Mouse (Mus musculus): Measurements from ENCODE around the gene Fmnl3. TPM values are rescaled to one million over a fixed set of nuclear protein-coding genes. Genes with fewer than 3 reads are reported as not detected.
A peak's percentile ranks its signal among the peaks of the same experiment; 100 is the strongest.

The Fmnl3 gene
- total and polyA plus RNA-seq, 3 experiments: 24.2 to 49.3 (median 28.6) TPM

DNA sequence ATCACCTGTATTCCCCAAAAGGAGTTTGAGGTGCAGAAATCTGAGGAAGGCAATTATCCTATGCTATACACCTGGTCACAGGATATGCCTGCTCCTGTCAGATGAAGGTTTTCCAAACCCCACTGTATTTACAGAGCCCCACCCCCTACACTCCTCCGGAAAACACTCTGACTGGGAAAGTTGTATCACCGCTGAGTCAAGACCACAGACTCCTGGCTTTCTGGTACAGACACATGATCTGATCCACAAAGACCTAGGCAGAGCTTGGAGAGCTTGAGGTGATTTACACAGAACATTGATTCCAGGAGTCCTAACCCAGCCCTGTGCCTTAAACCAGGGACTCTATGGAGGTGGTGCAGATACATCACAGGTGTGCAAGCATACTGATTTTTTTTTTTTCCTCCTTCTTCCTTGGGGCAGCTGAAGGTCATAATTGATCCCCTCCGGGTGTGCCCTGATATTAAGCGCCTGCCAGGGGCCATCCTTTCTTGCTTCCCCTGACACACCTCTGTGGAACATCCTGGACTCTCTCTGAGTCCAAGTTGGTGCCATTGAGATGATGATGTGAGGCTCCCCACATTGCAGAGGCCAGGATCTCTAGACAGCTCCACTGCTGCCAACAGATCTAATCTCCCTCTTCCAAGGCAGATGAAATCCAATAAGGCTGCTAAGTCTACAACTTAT is 1.6 kb downstream of the Fmnl3 start:
- peak overlapping the region; percentile 59 to 84 (median 77) for H3K4me3 ChIP-seq (replicated peaks in 1 of 3; ENCODE audit: low read depth in 2 of 3, low read length in 2 of 3, poor library complexity in 1 of 3)
- DNase-seq (ENCODE audit: extremely low read depth): no peak
- H3K79me2 ChIP-seq (replicated peaks; ENCODE audit: control insufficient read depth, extremely low read depth, insufficient read depth, poor library complexity, severe bottlenecking): peaks cover 35% of the 10 kb centered on the region
- in situ Hi-C loops (cut with MboI; ENCODE audit: low pct_ligation_motif_present, low pct_unique_long_range_greater_than_20kb, low sequenced_read_pairs) (loop anchor here (5.0 kb wide), 1 partner anchor 36 kb away; no protein-coding TSS in a partner anchor), dilution Hi-C loops (cut with MboI; ENCODE audit: extremely low pct_ligation_motif_present, extremely low pct_unique_long_range_greater_than_20kb, low sequenced_read_pairs) (no loop called here)
- peak overlapping the region; percentile 93 for H3K9ac ChIP-seq (ENCODE audit: insufficient read depth, low read depth)
- TF ChIP-seq CHD1 (IDR thresholded peaks at IDR 0.05; ENCODE audit: low read depth, low read length): no peak
- TF ChIP-seq SIN3A (IDR thresholded peaks at IDR 0.05; ENCODE audit: low read length): 0 out of 2 replicates have a peak, but pooled peaks have one; percentile 39
- no peak for TF ChIP-seq JUN (IDR thresholded peaks at IDR 0.05; ENCODE audit: insufficient read depth, low read depth, low read length)
- no peak for TF ChIP-seq RCOR1 (conservative IDR thresholded peaks at IDR 0.05; ENCODE audit: low read depth, low read length)
- no peak for TF ChIP-seq BHLHE40 (IDR thresholded peaks at IDR 0.05; ENCODE audit: low read depth, low read length)
- no peak for TF ChIP-seq MYC (IDR thresholded peaks at IDR 0.05; ENCODE audit: low read depth, low read length)
- TF ChIP-seq EP300 (IDR thresholded peaks at IDR 0.05; ENCODE audit: low read length): no peak
- no peaks in the 10 kb centered on the region for H3K9me3 ChIP-seq (replicated peaks; ENCODE audit: low read length)
- H3K36me3 ChIP-seq (replicated peaks in 1 of 2; ENCODE audit: control insufficient read depth in 1 of 2, insufficient read depth in 1 of 2, low read length in 1 of 2): peaks cover 0 to 2% of the 10 kb centered on the region in 2 experiments
- no peak overlapping the region for H3K27ac ChIP-seq (ENCODE audit: insufficient read depth, low read depth)
- peaks cover 3 to 53% of the 10 kb centered on the region in 2 experiments; a peak in 3 of 4 replicates for H3K4me1 ChIP-seq (ENCODE audit: control insufficient read depth in 1 of 2, insufficient read depth in 2 of 2)
- H3K27me3 ChIP-seq (replicated peaks): peaks cover 8% of the 10 kb centered on the region
- peak overlapping the region; percentile 83 for H3K4me2 ChIP-seq (ENCODE audit: insufficient read depth, low read depth, poor library complexity, severe bottlenecking)

DNA sequence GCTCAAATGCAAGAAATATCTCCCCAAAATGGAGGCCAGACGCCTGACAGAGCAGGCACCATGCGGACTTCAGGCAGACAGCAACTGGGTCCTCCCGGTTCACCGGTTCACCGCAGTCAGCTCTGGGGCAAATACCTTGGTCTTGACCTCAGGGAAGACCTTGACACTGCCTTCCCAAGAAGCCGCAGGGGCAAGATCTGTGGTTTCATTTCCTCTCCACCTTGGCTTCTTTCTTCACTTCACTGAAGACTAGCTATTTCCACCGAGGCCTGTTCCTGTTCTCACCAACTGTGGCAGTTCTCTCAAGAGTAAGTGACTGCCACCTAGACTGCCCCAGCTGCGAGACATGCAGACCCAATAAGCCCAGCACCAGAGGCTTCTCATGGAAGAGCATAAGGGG is 5.4 kb downstream of the Fmnl3 start:
- Histone ChIP-seq H3K4me2 (ENCODE audit: insufficient read depth, low read depth, poor library complexity, severe bottlenecking) (peak overlapping the region; percentile 85), H3K4me1 (ENCODE audit: control insufficient read depth in 1 of 2, insufficient read depth in 2 of 2) (peaks cover 8 to 69% of the 10 kb centered on the region in 2 experiments), H3K4me3 (replicated peaks in 1 of 3; ENCODE audit: low read depth in 2 of 3, low read length in 2 of 3, poor library complexity in 1 of 3) (peak overlapping the region; percentile 35 to 53 (median 52)), H3K36me3 (replicated peaks in 1 of 2; ENCODE audit: control insufficient read depth in 1 of 2, insufficient read depth in 1 of 2, low read length in 1 of 2) (peaks cover 0 to 8% of the 10 kb centered on the region in 2 experiments), H3K27ac (ENCODE audit: insufficient read depth, low read depth) (peak overlapping the region; percentile 93), H3K9me3 (replicated peaks; ENCODE audit: low read length) (no peaks in the 10 kb centered on the region), H3K9ac (ENCODE audit: insufficient read depth, low read depth) (peak overlapping the region; percentile 61), H3K79me2 (replicated peaks; ENCODE audit: control insufficient read depth, extremely low read depth, insufficient read depth, poor library complexity, severe bottlenecking) (peaks cover 65% of the 10 kb centered on the region), H3K27me3 (replicated peaks) (no peaks in the 10 kb centered on the region)
- in situ Hi-C loops (cut with MboI; ENCODE audit: low pct_ligation_motif_present, low pct_unique_long_range_greater_than_20kb, low sequenced_read_pairs): loop anchor here (5.0 kb wide), 1 partner anchor 33 kb away; no protein-coding TSS in a partner anchor
- dilution Hi-C loops (cut with MboI; ENCODE audit: extremely low pct_ligation_motif_present, extremely low pct_unique_long_range_greater_than_20kb, low sequenced_read_pairs): no loop called here
- peak; percentile 98 for DNase-seq (ENCODE audit: extremely low read depth)
- TF ChIP-seq JUN (IDR thresholded peaks at IDR 0.05; ENCODE audit: insufficient read depth, low read depth, low read length) (no peak; the same call in 1 of the 2 replicates), TCF12 (IDR thresholded peaks at IDR 0.05; ENCODE audit: low read depth, low read length) (peak; percentile 96), CHD1 (IDR thresholded peaks at IDR 0.05; ENCODE audit: low read depth, low read length) (no peak), GABPA (IDR thresholded peaks at IDR 0.05; ENCODE audit: insufficient replicate concordance, low read depth, low read length) (no peak), CHD2 (IDR thresholded peaks at IDR 0.05; ENCODE audit: low read length) (peak; percentile 75; the same call in 1 of the 2 replicates), SIN3A (IDR thresholded peaks at IDR 0.05; ENCODE audit: low read length) (peak; percentile 92), MAX (IDR thresholded peaks at IDR 0.05; ENCODE audit: low read length) (peak; percentile 90), ZKSCAN1 (IDR thresholded peaks at IDR 0.05; ENCODE audit: borderline replicate concordance, low read depth, low read length) (peak; percentile 31; the same call in 1 of the 2 replicates), BHLHE40 (IDR thresholded peaks at IDR 0.05; ENCODE audit: low read depth, low read length) (peak; percentile 86), IRF4 (IDR thresholded peaks at IDR 0.05; ENCODE audit: low read depth, low read length) (peak; percentile 98), NELFE (IDR thresholded peaks at IDR 0.05; ENCODE audit: low read depth, low read length) (peak; percentile 55; the same call in 1 of the 2 replicates), HCFC1 (IDR thresholded peaks at IDR 0.05; ENCODE audit: low read depth, low read length) (peak; percentile 66), MAZ (IDR thresholded peaks at IDR 0.05; ENCODE audit: low read depth, low read length) (peak; percentile 83), ZNF384 (IDR thresholded peaks at IDR 0.05; ENCODE audit: low read depth, low read length) (peak; percentile 30; the same call in 1 of the 2 replicates), RAD21 (IDR thresholded peaks at IDR 0.05; ENCODE audit: low read depth, low read length) (peak; percentile 40), POLR2AphosphoS2 (IDR thresholded peaks at IDR 0.05; ENCODE audit: low read depth, low read length) (no peak), UBTF (IDR thresholded peaks at IDR 0.05; ENCODE audit: low read depth, low read length) (peak; percentile 99), MYC (IDR thresholded peaks at IDR 0.05; ENCODE audit: low read depth, low read length) (peak; percentile 83; the same call in 1 of the 2 replicates), EP300 (IDR thresholded peaks at IDR 0.05; ENCODE audit: low read length) (peak; percentile 97), ZMIZ1 (IDR thresholded peaks at IDR 0.05; ENCODE audit: low read depth, low read length) (peak; percentile 68), E2F4 (IDR thresholded peaks at IDR 0.05; ENCODE audit: insufficient replicate concordance, low read depth, low read length) (no peak), MAFK (IDR thresholded peaks at IDR 0.05; ENCODE audit: insufficient replicate concordance, low read length) (peak; percentile 78), POLR2A (IDR thresholded peaks at IDR 0.05; ENCODE audit: low read depth, low read length) (peak; percentile 73), JUND (conservative IDR thresholded peaks at IDR 0.05; ENCODE audit: low read depth, low read length) (peak; percentile 52; the same call in 1 of the 2 replicates), MEF2A (IDR thresholded peaks at IDR 0.05; ENCODE audit: borderline replicate concordance, low read depth, low read length) (peak; percentile 92), ETS1 (conservative IDR thresholded peaks at IDR 0.05; ENCODE audit: low read depth, low read length) (peak; percentile 92), PAX5 (IDR thresholded peaks at IDR 0.05; ENCODE audit: low read length) (no peak), ELF1 (IDR thresholded peaks at IDR 0.05; ENCODE audit: low read depth, low read length) (peak; percentile 70), RCOR1 (conservative IDR thresholded peaks at IDR 0.05; ENCODE audit: low read depth, low read length) (peak; percentile 58; the same call in 1 of the 2 replicates)
